Mouse (Mus musculus) frontal cortex, postnatal 10 days (tissue): ENCODE data around the gene Elobl.

Experiments used
- DNase-seq, 2 experiments: peaks; one replicate each; pipeline ENCODE4 v3.0.0; 2022; ENCODE audit warnings: low spot score in 2 of 2, mixed read lengths in 1 of 2

The Elobl gene

GRCm38 (mm10) chr11:88934089-88935000 is 32.4 kb downstream of the Elobl start:
- DNase-seq: no peak

DNA sequence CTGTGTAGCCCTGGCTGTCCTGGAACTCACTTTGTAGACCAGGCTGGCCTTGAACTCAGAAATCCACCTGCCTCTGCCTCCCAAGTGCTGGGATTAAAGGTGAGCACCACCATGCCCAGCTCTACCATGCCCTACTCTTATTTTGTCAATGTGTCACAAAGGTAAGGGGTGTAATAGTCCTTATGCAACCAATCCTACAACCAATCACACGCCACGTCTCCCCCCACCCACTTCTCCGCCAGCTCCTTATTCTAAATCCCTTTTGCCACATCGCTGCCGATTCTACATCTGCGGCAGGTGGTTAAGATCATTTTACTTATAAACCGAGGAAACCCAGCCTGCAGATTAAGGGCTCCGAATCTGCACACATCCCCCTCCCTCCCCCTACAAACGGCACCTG is 33.7 kb downstream of the Elobl start:
- no peak for DNase-seq

DNA sequence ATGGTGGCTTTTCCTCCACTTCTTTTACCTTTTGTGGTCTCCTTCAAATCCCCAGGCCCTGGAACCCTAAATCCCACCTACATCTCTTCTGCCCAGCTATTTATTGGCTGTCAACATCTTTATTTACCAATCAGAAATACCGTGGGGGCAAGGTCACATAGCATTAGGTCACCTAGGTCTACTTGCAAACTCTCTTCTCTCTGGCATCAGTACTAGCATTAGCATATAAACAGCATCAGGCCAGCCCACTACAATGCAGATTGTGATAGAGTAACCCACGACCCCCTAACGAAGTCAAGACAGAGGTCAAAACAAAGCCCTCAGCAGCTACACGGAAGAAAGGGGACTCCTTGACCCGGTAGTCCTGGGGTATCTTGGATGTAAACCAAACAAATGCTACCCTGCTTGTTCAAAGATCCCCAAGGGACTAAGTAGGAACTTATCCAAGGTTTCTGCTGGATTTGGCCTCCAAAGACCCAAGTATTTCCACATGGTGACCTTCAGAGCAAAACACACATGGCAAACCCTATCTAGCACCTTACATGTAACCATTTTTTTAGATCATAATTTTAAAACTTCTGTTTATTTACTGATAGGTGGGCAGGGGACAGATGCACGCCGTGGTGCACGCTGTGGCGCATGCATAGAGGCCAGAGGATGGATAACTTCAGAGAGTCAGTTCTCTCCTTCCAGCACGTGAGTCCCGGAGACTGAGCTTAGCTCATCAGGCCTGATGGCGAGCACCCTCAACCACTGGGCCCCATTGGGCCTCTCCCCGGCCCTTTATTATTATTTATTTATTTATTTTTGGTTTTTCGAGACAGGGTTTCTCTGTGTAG is 34.8 kb downstream of the Elobl start:
- no peak for DNase-seq

DNA sequence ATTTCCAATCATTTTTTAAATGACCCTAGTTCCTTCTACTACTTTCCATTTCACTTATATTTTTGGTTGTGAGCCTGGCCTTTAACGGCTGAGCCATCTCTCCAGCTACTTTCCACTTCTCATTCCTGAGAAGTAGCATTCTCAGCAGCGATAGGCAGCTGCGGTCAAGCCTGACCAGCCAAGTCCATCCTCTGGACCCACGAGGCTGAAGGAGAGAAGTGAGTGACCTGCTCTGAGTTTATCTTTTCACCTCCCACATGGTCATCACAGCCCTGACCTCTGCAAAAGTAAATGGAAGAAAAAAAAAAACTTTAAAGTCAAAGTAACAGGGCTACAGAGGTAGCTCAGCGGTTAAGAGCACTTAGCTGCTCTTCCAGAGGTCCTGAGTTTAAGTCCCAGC is 40.2 kb downstream of the Elobl start:
- DNase-seq: no peak
